Mouse (Mus musculus) liver, embryonic 16.5 days (tissue): ENCODE measurements around the gene Psmc3. TPM values are rescaled to one million over a fixed set of nuclear protein-coding genes. Genes with fewer than 3 reads are reported as not detected.
"Not testable (repeated sequence)": the region's sequence is repeated elsewhere in the genome, so short reads cannot be mapped to it uniquely, and the experiment has no call there.

Experiments
- ATAC-seq: fragments of 200-750 bp; cut with Nextera tagmentation; 2 replicates; pipeline ENCODE4 v1.8.0; 2017; ENCODE audit warnings: low read depth, mild to moderate bottlenecking, moderate number of reproducible peaks, moderate library complexity
- H3K27ac ChIP-seq: fragments of 300-500 bp; sonication (generic); 2 replicates; pipeline ENCODE4 v1.5.1; 2014; ENCODE audit warnings: mild to moderate bottlenecking, low read length
- H3K27me3 ChIP-seq: fragments of 300-500 bp; sonication (generic); 2 replicates; pipeline ENCODE4 v1.6.1; 2014; ENCODE audit warnings: low read depth, low read length, mixed read lengths; ENCODE audit not compliant: control insufficient read depth, insufficient read depth
- H3K36me3 ChIP-seq: fragments of 300-500 bp; sonication (generic); 2 replicates; pipeline ENCODE4 v1.6.1; 2014; ENCODE audit warnings: mild to moderate bottlenecking; ENCODE audit not compliant: control insufficient read depth, insufficient read depth
- H3K4me1 ChIP-seq: fragments of 300-500 bp; sonication (generic); 2 replicates; pipeline ENCODE4 v1.6.1; 2014; ENCODE audit warnings: low read depth, low read length, mixed read lengths; ENCODE audit not compliant: control insufficient read depth
- H3K4me2 ChIP-seq: fragments of 300-500 bp; sonication (generic); 2 replicates; pipeline ENCODE4 v1.6.1; 2014; ENCODE audit warnings: low read depth, low read length, mixed read lengths
- H3K4me3 ChIP-seq: fragments of 300-500 bp; sonication (generic); 2 replicates; pipeline ENCODE4 v1.5.1; 2014; ENCODE audit warnings: low read depth, mild to moderate bottlenecking, low read length
- H3K9ac ChIP-seq: fragments of 300-500 bp; sonication (generic); 2 replicates; pipeline ENCODE4 v1.6.1; 2014; ENCODE audit warnings: low read depth, low read length
- H3K9me3 ChIP-seq: fragments of 300-500 bp; sonication (generic); replicated peaks from 2 replicates; pipeline ENCODE4 v1.6.1; 2016; ENCODE audit warnings: low read length; ENCODE audit not compliant: control insufficient read depth
- WGBS: fragments of 180-500 bp; shearing (Covaris S2); extraction: QIAGEN DNeasy Blood & Tissue Kit; methylation state at CpG from one replicate; pipeline ENCODE4 v1.1.7; 2014; ENCODE audit not compliant: insufficient replicate concordance; 5-methylcytosine and 5-hydroxymethylcytosine counted together
- polyA plus RNA-seq: library from polyadenylated mRNA; unstranded; fragments of >200 nt; fragmentation: Nextera tagmentation; extraction: Ambion mirVana; gene quantifications from 2 replicates; pipeline ENCODE4 v1.2.1, GENCODE M21; 2015

Psmc3 gene
- 130 and 133 TPM in 2 replicates for polyA plus RNA-seq

DNA sequence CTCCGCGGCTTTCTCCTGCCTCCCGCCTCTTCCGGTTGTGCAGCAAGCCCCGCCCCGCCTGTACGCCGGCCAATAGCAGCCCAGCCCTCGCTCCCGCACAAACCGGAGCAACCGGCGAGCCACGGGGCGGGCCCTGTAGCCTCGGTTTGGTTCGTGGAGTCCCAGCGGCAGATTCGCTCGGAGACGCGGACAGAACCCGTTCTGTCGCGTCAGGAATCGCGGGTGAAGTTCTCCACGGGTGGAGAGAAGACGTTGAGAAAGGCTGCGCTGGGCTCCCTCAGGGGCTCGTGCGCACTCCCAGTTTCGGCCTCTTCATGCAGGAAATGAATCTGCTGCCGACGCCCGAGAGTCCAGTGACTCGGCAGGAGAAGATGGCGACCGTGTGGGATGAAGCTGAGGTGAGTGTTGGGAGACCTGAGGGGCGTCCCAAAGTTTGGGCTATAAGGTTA, at the start of gene Psmc3:
Psmc3 (plus strand) TSS at position 76 of the 449 bp plus-strand sequence.
- H3K9ac ChIP-seq, result peak within 1 kb of the TSS; percentile 88
- H3K36me3 ChIP-seq, result peaks cover 36% of the 10 kb centered on the region
- no peaks in the 10 kb centered on the region for H3K27me3 ChIP-seq
- under 1% methylated on average over 40 of the region's 40 CpGs for WGBS
- ATAC-seq, result peak; percentile 99
- H3K9me3 ChIP-seq, result no peaks in the 10 kb centered on the region
- peaks cover 21% of the 10 kb centered on the region for H3K4me1 ChIP-seq
- peak within 1 kb of the TSS; percentile 80 for H3K4me2 ChIP-seq
- H3K4me3 ChIP-seq, result peak within 1 kb of the TSS; percentile 95
- peak within 1 kb of the TSS; percentile 87 for H3K27ac ChIP-seq

DNA sequence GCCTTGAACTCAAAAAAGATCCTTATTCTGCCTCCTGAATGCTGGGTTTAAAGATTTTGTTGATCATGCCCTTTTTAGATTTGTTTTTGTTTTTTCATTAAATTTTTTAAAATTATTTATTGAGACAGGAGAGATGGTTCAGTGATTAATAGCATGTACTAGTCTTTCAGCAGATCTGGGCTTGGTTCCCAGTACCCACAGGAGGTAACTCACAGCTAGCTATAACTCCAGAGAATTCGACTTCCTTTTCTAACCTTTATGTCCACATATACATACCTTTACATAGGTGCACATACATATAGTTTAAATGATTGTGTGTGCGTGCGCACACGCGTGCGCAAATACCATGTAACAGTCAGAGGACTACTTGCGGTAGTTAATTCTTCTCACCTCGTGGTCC, 45.3 kb upstream of the Psmc3 start:
- H3K27ac ChIP-seq, result no peak overlapping the region
- H3K4me2 ChIP-seq, result no peak overlapping the region
- no peaks in the 10 kb centered on the region for H3K27me3 ChIP-seq
- WGBS, result 94% methylated on average over 8 of the region's 8 CpGs
- H3K4me1 ChIP-seq, result no peaks in the 10 kb centered on the region
- ATAC-seq, result no peak
- H3K9ac ChIP-seq, result no peak overlapping the region
- no peak overlapping the region for H3K4me3 ChIP-seq
- peaks cover 55% of the 10 kb centered on the region for H3K36me3 ChIP-seq
- H3K9me3 ChIP-seq, result no peaks in the 10 kb centered on the region

DNA sequence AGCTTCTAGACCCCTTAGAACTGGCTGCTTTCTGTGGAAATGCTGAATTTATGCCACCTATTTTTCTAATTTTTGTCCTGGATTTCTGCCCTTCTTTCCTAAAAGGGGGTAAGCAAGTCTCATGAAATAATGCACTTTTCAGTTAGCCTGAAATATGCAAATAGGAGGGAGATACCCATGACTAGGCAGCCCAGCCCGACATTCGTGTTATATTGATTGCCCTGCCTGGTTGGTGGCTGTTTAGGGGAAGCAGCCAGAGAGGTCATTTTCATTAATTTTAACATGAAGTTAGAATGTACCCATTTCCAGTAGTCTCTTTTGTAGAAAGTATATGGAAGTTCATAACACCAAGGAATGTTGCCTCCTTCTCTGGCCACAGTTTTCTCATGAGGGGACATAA, 39.9 kb upstream of the Psmc3 start:
- H3K4me1 ChIP-seq, result peaks cover 2% of the 10 kb centered on the region; the same call in 1 of the 2 replicates
- no peak overlapping the region for H3K9ac ChIP-seq
- ATAC-seq, result no peak
- no peak overlapping the region for H3K27ac ChIP-seq
- H3K36me3 ChIP-seq, result peaks cover 50% of the 10 kb centered on the region
- no peaks in the 10 kb centered on the region for H3K9me3 ChIP-seq
- no peaks in the 10 kb centered on the region for H3K27me3 ChIP-seq
- H3K4me2 ChIP-seq, result no peak overlapping the region
- no peak overlapping the region for H3K4me3 ChIP-seq
- WGBS, result 81% methylated on average over 2 of the region's 2 CpGs

- WGBS, result 78% methylated on average over 4 of the region's 4 CpGs
- Histone ChIP-seq H3K9me3 (no peaks in the 10 kb centered on the region), H3K27me3 (no peaks in the 10 kb centered on the region), H3K4me1 (peaks cover 2% of the 10 kb centered on the region; the same call in 1 of the 2 replicates), H3K4me3 (no peak overlapping the region), H3K9ac (no peak overlapping the region), H3K4me2 (no peak overlapping the region), H3K36me3 (peaks cover 45% of the 10 kb centered on the region), H3K27ac (no peak overlapping the region)
- ATAC-seq, result no peak
These were observed 38.4 kb upstream of the Psmc3 start for GRCm38 (mm10) chr2:91015386-91015785.

DNA sequence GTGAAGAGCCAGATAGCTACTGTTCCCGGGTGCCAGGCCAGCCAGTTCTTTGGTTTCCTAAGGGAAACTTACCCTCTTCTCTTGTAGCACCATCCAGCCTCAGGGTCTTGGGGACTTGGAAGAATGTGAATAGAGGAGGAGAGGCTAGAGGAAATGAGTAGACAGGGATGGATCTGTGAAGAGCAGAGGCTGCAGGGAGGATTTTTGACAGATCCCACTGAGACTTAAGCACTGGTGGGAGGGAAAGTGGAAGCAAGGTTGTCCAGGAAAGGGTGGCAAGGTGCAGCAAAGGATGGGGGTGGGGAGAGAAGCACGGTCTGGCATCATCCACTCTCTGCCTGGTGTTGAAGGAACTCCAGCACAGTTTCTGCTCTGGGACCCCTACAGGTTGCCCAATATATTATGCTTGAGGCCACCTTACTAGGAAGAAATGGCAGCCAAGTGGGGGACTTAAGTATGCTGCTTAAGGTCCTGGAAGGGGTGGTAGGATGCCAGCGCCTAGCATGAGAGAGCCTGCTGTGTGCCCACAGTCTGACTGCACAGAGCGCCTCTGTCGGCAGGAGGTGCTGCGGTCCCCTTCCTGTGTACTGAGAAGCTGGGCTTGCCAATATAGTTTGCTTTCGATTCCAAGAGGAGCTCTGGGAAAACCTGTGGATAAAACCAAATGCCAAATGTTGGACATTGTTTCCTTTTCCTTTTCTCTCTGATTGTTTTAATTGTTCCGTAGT, 35.6 kb upstream of the Psmc3 start:
- Histone ChIP-seq H3K27me3 (no peaks in the 10 kb centered on the region), H3K9me3 (no peaks in the 10 kb centered on the region), H3K27ac (no peak overlapping the region), H3K36me3 (peaks cover 34% of the 10 kb centered on the region), H3K4me2 (no peak overlapping the region), H3K4me1 (peaks cover 2% of the 10 kb centered on the region; the same call in 1 of the 2 replicates), H3K4me3 (no peak overlapping the region), H3K9ac (no peak overlapping the region)
- no peak for ATAC-seq
- WGBS, result 82% methylated on average over 8 of the region's 8 CpGs

GRCm38 (mm10) chr2:91019911-91020310, 33.9 kb upstream of the Psmc3 start:
- H3K27ac ChIP-seq, result no peak overlapping the region
- no peak overlapping the region for H3K4me2 ChIP-seq
- peaks cover 12% of the 10 kb centered on the region for H3K4me1 ChIP-seq
- 84% methylated on average over 3 of the region's 3 CpGs for WGBS
- no peaks in the 10 kb centered on the region for H3K27me3 ChIP-seq
- H3K36me3 ChIP-seq, result peaks cover 20% of the 10 kb centered on the region; the same call in 1 of the 2 replicates
- no peak overlapping the region for H3K9ac ChIP-seq
- H3K4me3 ChIP-seq, result no peak overlapping the region
- no peaks in the 10 kb centered on the region for H3K9me3 ChIP-seq
- no peak for ATAC-seq

- H3K27me3 ChIP-seq, H3K4me3 ChIP-seq, ATAC-seq, H3K4me2 ChIP-seq, H3K9ac ChIP-seq, H3K9me3 ChIP-seq, H3K27ac ChIP-seq, H3K36me3 ChIP-seq: not testable (repeated sequence)
- H3K4me1 ChIP-seq, result peaks cover 26% of the 10 kb centered on the region
- 92% methylated on average over 7 of the region's 7 CpGs for WGBS
These were observed 31.5 kb upstream of the Psmc3 start for GRCm38 (mm10) chr2:91022266-91022665.

- H3K9ac ChIP-seq, result no peak overlapping the region
- H3K4me3 ChIP-seq, result no peak overlapping the region
- no peaks in the 10 kb centered on the region for H3K9me3 ChIP-seq
- no peak for ATAC-seq
- H3K4me2 ChIP-seq, result no peak overlapping the region
- peaks cover 6% of the 10 kb centered on the region; the same call in 1 of the 2 replicates for H3K36me3 ChIP-seq
- no peak overlapping the region for H3K27ac ChIP-seq
- 64% methylated on average over 2 of the region's 2 CpGs for WGBS
- H3K4me1 ChIP-seq, result peaks cover 33% of the 10 kb centered on the region
- no peaks in the 10 kb centered on the region for H3K27me3 ChIP-seq
These were observed 30.7 kb upstream of the Psmc3 start for GRCm38 (mm10) chr2:91023131-91023530.

GRCm38 (mm10) chr2:91023956-91024355, 29.9 kb upstream of the Psmc3 start:
- Histone ChIP-seq H3K36me3 (peaks cover 6% of the 10 kb centered on the region; the same call in 1 of the 2 replicates), H3K27ac (0 out of 2 replicates have a peak overlapping the region, but pooled peaks have one; percentile 29), H3K27me3 (no peaks in the 10 kb centered on the region), H3K4me3 (no peak overlapping the region), H3K9me3 (no peaks in the 10 kb centered on the region), H3K4me1 (peaks cover 40% of the 10 kb centered on the region), H3K4me2 (no peak overlapping the region), H3K9ac (no peak overlapping the region)
- 0 out of 2 replicates have a peak, but pooled peaks have one; percentile 15 for ATAC-seq
- WGBS, result 77% methylated on average over 1 of the region's 1 CpGs
